Mouse (Mus musculus) MEL (cell line): ENCODE data around the gene Zfp330. TPM values are rescaled to one million over a fixed set of nuclear protein-coding genes. Genes with fewer than 3 reads are reported as not detected.

Source experiments
- DNase-seq: peaks from one replicate; pipeline ENCODE4 v3.0.0; 2011; ENCODE audit warnings: low read depth, low spot score
- H3K27ac ChIP-seq: 2 replicates; pipeline ENCODE4 v1.5.1; 2012; ENCODE audit warnings: low read depth, mild to moderate bottlenecking, control low read depth, low read length, moderate library complexity; ENCODE audit not compliant: control insufficient read depth
- H3K27me3 ChIP-seq, 2 experiments: fragments of 150-350 bp in 1 of 2; sonication (generic) in 1 of 2; 2 replicates each; pipeline ENCODE4 v1.6.1; 2012; ENCODE audit warnings: low read length in 2 of 2, mild to moderate bottlenecking in 2 of 2, improper control_type of control experiment in 1 of 2, moderate library complexity in 1 of 2; ENCODE audit not compliant: insufficient read depth in 2 of 2, control insufficient read depth in 1 of 2
- H3K36me3 ChIP-seq, 2 experiments: 2 replicates each; pipeline ENCODE4 v1.6.1; 2012 to 2014; ENCODE audit warnings: low read length in 2 of 2, improper control_type of control experiment in 1 of 2, inconsistent platforms in 1 of 2, mild to moderate bottlenecking in 1 of 2; ENCODE audit not compliant: insufficient read depth in 2 of 2, control insufficient read depth in 1 of 2
- H3K4me1 ChIP-seq, 2 experiments: fragments of 150-350 bp in 1 of 2; sonication (generic) in 1 of 2; 2 replicates each; pipeline ENCODE4 v1.6.1; 2012; ENCODE audit warnings: low read length in 2 of 2, improper control_type of control experiment in 1 of 2, mild to moderate bottlenecking in 1 of 2; ENCODE audit not compliant: insufficient read depth in 2 of 2, control insufficient read depth in 1 of 2
- H3K4me3 ChIP-seq, 2 experiments: fragments of 150-350 bp in 1 of 2; sonication (generic) in 1 of 2; 2 replicates each; pipeline ENCODE4 v1.5.1; 2012; ENCODE audit warnings: low read depth in 2 of 2, low read length in 2 of 2, mild to moderate bottlenecking in 2 of 2, moderate library complexity in 2 of 2, control low read depth in 1 of 2, improper control_type of control experiment in 1 of 2; ENCODE audit not compliant: control insufficient read depth in 1 of 2, insufficient read depth in 1 of 2
- H3K79me2 ChIP-seq: 2 replicates; pipeline ENCODE4 v1.6.1; 2012; ENCODE audit warnings: mild to moderate bottlenecking, low read length, moderate library complexity; ENCODE audit not compliant: control insufficient read depth, poor library complexity, insufficient read depth
- H3K9ac ChIP-seq: 2 replicates; pipeline ENCODE4 v1.6.1; 2012; ENCODE audit warnings: low read depth, mild to moderate bottlenecking, control low read depth, low read length, moderate library complexity; ENCODE audit not compliant: control insufficient read depth, poor library complexity, severe bottlenecking
- H3K9me3 ChIP-seq: fragments of 150-350 bp; sonication (generic); replicated peaks from 2 replicates; pipeline ENCODE4 v1.6.1; 2012; ENCODE audit warnings: mild to moderate bottlenecking, low read length, improper control_type of control experiment, moderate library complexity; ENCODE audit not compliant: insufficient read depth
- BHLHE40 ChIP-seq: IDR thresholded peaks from 2 replicates; pipeline ENCODE4 v1.6.1; 2012; ENCODE audit warnings: low read depth, mild to moderate bottlenecking, inconsistent platforms, low read length, improper control_type of control experiment, borderline replicate concordance
- CHD1 ChIP-seq: IDR thresholded peaks from 2 replicates; pipeline ENCODE4 v1.6.1; 2012; ENCODE audit warnings: low read depth, mild to moderate bottlenecking, inconsistent platforms, low read length, improper control_type of control experiment
- CHD2 ChIP-seq: IDR thresholded peaks from 2 replicates; pipeline ENCODE4 v1.6.1; 2011; ENCODE audit warnings: low read length, improper control_type of control experiment
- CTCF ChIP-seq, 3 experiments: IDR thresholded peaks in 2 of 3; conservative IDR thresholded peaks in 1 of 3; 2 replicates each; pipeline ENCODE4 v1.5.1; 2011 to 2012; ENCODE audit warnings: low read length in 3 of 3, low read depth in 2 of 3, mild to moderate bottlenecking in 2 of 3, improper control_type of control experiment in 1 of 3, inconsistent platforms in 1 of 3, mixed read lengths in 1 of 3, moderate library complexity in 1 of 3; ENCODE audit not compliant: control insufficient read depth in 1 of 3, insufficient read depth in 1 of 3, poor library complexity in 1 of 3, severe bottlenecking in 1 of 3
- ELF1 ChIP-seq: IDR thresholded peaks from 2 replicates; pipeline ENCODE4 v1.6.1; 2014; ENCODE audit warnings: low read depth, mild to moderate bottlenecking, inconsistent platforms, low read length, improper control_type of control experiment, moderate library complexity
- EP300 ChIP-seq, 2 experiments: IDR thresholded peaks; 2 replicates each; pipeline ENCODE4 v1.6.1; 2011; ENCODE audit warnings: improper control_type of control experiment in 2 of 2, low read length in 2 of 2, low read depth in 1 of 2, mild to moderate bottlenecking in 1 of 2
- ETS1 ChIP-seq: IDR thresholded peaks from 2 replicates; pipeline ENCODE4 v1.6.1; 2012; ENCODE audit warnings: low read depth, mild to moderate bottlenecking, inconsistent platforms, low read length, improper control_type of control experiment, moderate library complexity
- GATA1 ChIP-seq: IDR thresholded peaks from 2 replicates; pipeline ENCODE4 v1.6.1; 2011; ENCODE audit warnings: low read depth, low read length, improper control_type of control experiment
- HCFC1 ChIP-seq: IDR thresholded peaks from 2 replicates; pipeline ENCODE4 v1.6.1; 2012; ENCODE audit warnings: low read depth, mild to moderate bottlenecking, inconsistent platforms, low read length, improper control_type of control experiment, moderate library complexity
- JUND ChIP-seq: IDR thresholded peaks from 2 replicates; pipeline ENCODE4 v1.6.1; 2011; ENCODE audit warnings: low read depth, mild to moderate bottlenecking, improper control_type of control experiment, low read length
- KAT2A ChIP-seq: conservative IDR thresholded peaks from 2 replicates; pipeline ENCODE4 v1.6.1; 2012; ENCODE audit warnings: low read depth, low read length, improper control_type of control experiment, inconsistent platforms
- MAFK ChIP-seq: IDR thresholded peaks from 2 replicates; pipeline ENCODE4 v1.6.1; 2011; ENCODE audit warnings: low read depth, mild to moderate bottlenecking, low read length, improper control_type of control experiment, borderline replicate concordance
- MAX ChIP-seq: IDR thresholded peaks from 2 replicates; pipeline ENCODE4 v1.6.1; 2011; ENCODE audit warnings: low read length, improper control_type of control experiment
- MEF2A ChIP-seq: IDR thresholded peaks from 2 replicates; pipeline ENCODE4 v1.6.1; 2014; ENCODE audit warnings: low read depth, mild to moderate bottlenecking, inconsistent platforms, low read length, improper control_type of control experiment; ENCODE audit not compliant: poor library complexity, insufficient replicate concordance, severe bottlenecking; ENCODE audit errors: extremely low read depth
- MYC ChIP-seq: IDR thresholded peaks from 2 replicates; pipeline ENCODE4 v1.6.1; 2011; ENCODE audit warnings: low read depth, mild to moderate bottlenecking, low read length, improper control_type of control experiment, moderate library complexity
- NRF1 ChIP-seq: IDR thresholded peaks from 2 replicates; pipeline ENCODE4 v1.6.1; 2014; ENCODE audit warnings: low read depth, mild to moderate bottlenecking, inconsistent platforms, low read length, improper control_type of control experiment, moderate library complexity; ENCODE audit not compliant: poor library complexity, insufficient read depth, severe bottlenecking
- POLR2A ChIP-seq, 2 experiments: IDR thresholded peaks; 2 replicates each; pipeline ENCODE4 v1.6.1; 2011 to 2012; ENCODE audit warnings: low read length in 2 of 2, mild to moderate bottlenecking in 2 of 2, control low read depth in 1 of 2, improper control_type of control experiment in 1 of 2, low read depth in 1 of 2, moderate library complexity in 1 of 2; ENCODE audit not compliant: control insufficient read depth in 1 of 2, insufficient read depth in 1 of 2, poor library complexity in 1 of 2
- POLR2AphosphoS2 ChIP-seq: IDR thresholded peaks from 2 replicates; pipeline ENCODE4 v1.6.1; 2011; ENCODE audit warnings: low read length, improper control_type of control experiment
- POLR2AphosphoS5 ChIP-seq: IDR thresholded peaks from 2 replicates; pipeline ENCODE4 v1.6.1; 2012; ENCODE audit warnings: low read depth, borderline replicate concordance, mild to moderate bottlenecking, inconsistent platforms, low read length, moderate library complexity, mixed read lengths
- SIN3A ChIP-seq: IDR thresholded peaks from 2 replicates; pipeline ENCODE4 v1.6.1; 2012; ENCODE audit warnings: low read length, improper control_type of control experiment, inconsistent platforms
- SMC3 ChIP-seq: IDR thresholded peaks from 2 replicates; pipeline ENCODE4 v1.6.1; 2011; ENCODE audit warnings: low read depth, low read length, improper control_type of control experiment
- TAL1 ChIP-seq: IDR thresholded peaks from 2 replicates; pipeline ENCODE4 v1.6.1; 2012; ENCODE audit warnings: mild to moderate bottlenecking, inconsistent platforms, low read length, moderate library complexity, mixed read lengths
- TCF12 ChIP-seq: IDR thresholded peaks from 2 replicates; pipeline ENCODE4 v1.6.1; 2014; ENCODE audit warnings: low read depth, mild to moderate bottlenecking, inconsistent platforms, low read length, improper control_type of control experiment, moderate library complexity
- USF1 ChIP-seq: IDR thresholded peaks from 2 replicates; pipeline ENCODE4 v1.6.1; 2014; ENCODE audit warnings: low read depth, mild to moderate bottlenecking, inconsistent platforms, low read length, improper control_type of control experiment, moderate library complexity
- USF2 ChIP-seq, 2 experiments: IDR thresholded peaks; 2 replicates each; pipeline ENCODE4 v1.6.1; 2011 to 2012; ENCODE audit warnings: improper control_type of control experiment in 2 of 2, low read length in 2 of 2, borderline replicate concordance in 1 of 2, inconsistent platforms in 1 of 2, low read depth in 1 of 2, mild to moderate bottlenecking in 1 of 2; ENCODE audit not compliant: insufficient read depth in 1 of 2
- ZKSCAN1 ChIP-seq: IDR thresholded peaks from 2 replicates; pipeline ENCODE4 v1.6.1; 2012; ENCODE audit warnings: low read depth, mild to moderate bottlenecking, inconsistent platforms, low read length, improper control_type of control experiment, moderate library complexity
- ZMIZ1 ChIP-seq: IDR thresholded peaks from 2 replicates; pipeline ENCODE4 v1.6.1; 2012; ENCODE audit warnings: low read depth, mild to moderate bottlenecking, inconsistent platforms, low read length, improper control_type of control experiment, moderate library complexity
- ZNF384 ChIP-seq: IDR thresholded peaks from 2 replicates; pipeline ENCODE4 v1.6.1; 2012; ENCODE audit warnings: low read depth, mild to moderate bottlenecking, inconsistent platforms, low read length, improper control_type of control experiment
- polyA plus RNA-seq, 2 experiments: library from polyadenylated mRNA; stranded (reverse) in 1 of 2; unstranded in 1 of 2; fragments of >175 nt in 1 of 2; fragments of >200 nt in 1 of 2; gene quantifications; 2 replicates each; pipeline versions ENCODE4 v1.2.1 to v1.2.4; 2012; ENCODE audit warnings: low replicate concordance in 2 of 2, low read depth in 1 of 2; ENCODE audit not compliant: insufficient read length in 2 of 2, insufficient read depth in 1 of 2, missing spikeins in 1 of 2
- total RNA-seq: library from RNA; depleted of rRNA; stranded (reverse); fragments of 300-350 nt; gene quantifications from 2 replicates; pipeline ENCODE4 v1.2.3, GENCODE M21; 2012

Gene Zfp330
- total and polyA plus RNA-seq, 3 experiments = 94.6 to 95.6 TPM; not detected in 1

GRCm38 (mm10) chr8:82777945-82778344 lies 4.0 kb upstream of the Zfp330 start:
- TF ChIP-seq KAT2A (no peak), POLR2AphosphoS2 (no peak), HCFC1 (no peak), JUND (no peak), CTCF (IDR thresholded peaks at IDR 0.05 in 2 of 3, conservative IDR thresholded peaks at IDR 0.05 in 1 of 3; ENCODE audit: control insufficient read depth in 1 of 3, insufficient read depth in 1 of 3, low read depth in 2 of 3, low read length in 3 of 3, poor library complexity in 1 of 3, severe bottlenecking in 1 of 3) (no peak), ELF1 (no peak), MEF2A (no peak), CHD2 (no peak), POLR2AphosphoS5 (no peak), SMC3 (no peak), TAL1 (no peak), GATA1 (no peak), BHLHE40 (no peak), MAFK (no peak), ZKSCAN1 (no peak)
- Histone ChIP-seq H3K27ac (no peak overlapping the region), H3K9ac (no peak overlapping the region), H3K36me3 (peaks cover 0 to 8% of the 10 kb centered on the region in 2 experiments; a peak in 3 of 4 replicates), H3K27me3 (peaks cover 3 to 4% of the 10 kb centered on the region in 2 experiments), H3K4me3 (no peak overlapping the region), H3K79me2 (peaks cover 10% of the 10 kb centered on the region), H3K9me3 (no peaks in the 10 kb centered on the region), H3K4me1 (peaks cover 0 to 4% of the 10 kb centered on the region in 2 experiments; a peak in 2 of 4 replicates)
- no peak for DNase-seq

GRCm38 (mm10) chr8:82777406-82777805 lies 3.4 kb upstream of the Zfp330 start:
- no peak overlapping the region for H3K4me3 ChIP-seq
- peaks cover 0 to 13% of the 10 kb centered on the region in 2 experiments for H3K36me3 ChIP-seq
- peaks cover 2 to 8% of the 10 kb centered on the region in 2 experiments; a peak in 2 of 4 replicates for H3K4me1 ChIP-seq
- H3K9me3 ChIP-seq = no peaks in the 10 kb centered on the region
- no peak overlapping the region for H3K9ac ChIP-seq
- TF ChIP-seq ZNF384 (no peak), POLR2AphosphoS5 (no peak), USF2 (IDR thresholded peaks at IDR 0.05; ENCODE audit: borderline replicate concordance in 1 of 2, insufficient read depth in 1 of 2, low read depth in 1 of 2, low read length in 2 of 2) (no peak), ZMIZ1 (no peak), MAX (no peak), CHD1 (no peak), ETS1 (no peak), JUND (no peak), POLR2A (IDR thresholded peaks at IDR 0.05; ENCODE audit: control insufficient read depth in 1 of 2, insufficient read depth in 1 of 2, low read depth in 1 of 2, low read length in 2 of 2, poor library complexity in 1 of 2) (no peak), HCFC1 (no peak), TCF12 (no peak), MYC (no peak), CTCF (IDR thresholded peaks at IDR 0.05 in 2 of 3, conservative IDR thresholded peaks at IDR 0.05 in 1 of 3; ENCODE audit: control insufficient read depth in 1 of 3, insufficient read depth in 1 of 3, low read depth in 2 of 3, low read length in 3 of 3, poor library complexity in 1 of 3, severe bottlenecking in 1 of 3) (no peak), SMC3 (no peak), SIN3A (no peak), USF1 (no peak), EP300 (IDR thresholded peaks at IDR 0.05; ENCODE audit: low read depth in 1 of 2, low read length in 2 of 2) (no peak), NRF1 (no peak)
- DNase-seq = no peak
- peaks cover 3 to 4% of the 10 kb centered on the region in 2 experiments for H3K27me3 ChIP-seq
- H3K79me2 ChIP-seq = peaks cover 14% of the 10 kb centered on the region
- H3K27ac ChIP-seq = no peak overlapping the region
